Mouse (Mus musculus) MEL (cell line): ENCODE results near the gene Sema3d. TPM values are rescaled to one million over a fixed set of nuclear protein-coding genes. Genes with fewer than 3 reads are reported as not detected.

Experiments
- DNase-seq: peaks from one replicate; pipeline ENCODE4 v3.0.0; 2011; ENCODE audit warnings: low read depth, low spot score
- H3K27ac ChIP-seq: 2 replicates; pipeline ENCODE4 v1.5.1; 2012; ENCODE audit warnings: low read depth, mild to moderate bottlenecking, control low read depth, low read length, moderate library complexity; ENCODE audit not compliant: control insufficient read depth
- H3K27me3 ChIP-seq, 2 experiments: fragments of 150-350 bp in 1 of 2; sonication (generic) in 1 of 2; 2 replicates each; pipeline ENCODE4 v1.6.1; 2012; ENCODE audit warnings: low read length in 2 of 2, mild to moderate bottlenecking in 2 of 2, improper control_type of control experiment in 1 of 2, moderate library complexity in 1 of 2; ENCODE audit not compliant: insufficient read depth in 2 of 2, control insufficient read depth in 1 of 2
- H3K36me3 ChIP-seq, 2 experiments: 2 replicates each; pipeline ENCODE4 v1.6.1; 2012 to 2014; ENCODE audit warnings: low read length in 2 of 2, improper control_type of control experiment in 1 of 2, inconsistent platforms in 1 of 2, mild to moderate bottlenecking in 1 of 2; ENCODE audit not compliant: insufficient read depth in 2 of 2, control insufficient read depth in 1 of 2
- H3K4me1 ChIP-seq, 2 experiments: fragments of 150-350 bp in 1 of 2; sonication (generic) in 1 of 2; 2 replicates each; pipeline ENCODE4 v1.6.1; 2012; ENCODE audit warnings: low read length in 2 of 2, improper control_type of control experiment in 1 of 2, mild to moderate bottlenecking in 1 of 2; ENCODE audit not compliant: insufficient read depth in 2 of 2, control insufficient read depth in 1 of 2
- H3K4me3 ChIP-seq, 2 experiments: fragments of 150-350 bp in 1 of 2; sonication (generic) in 1 of 2; 2 replicates each; pipeline ENCODE4 v1.5.1; 2012; ENCODE audit warnings: low read depth in 2 of 2, low read length in 2 of 2, mild to moderate bottlenecking in 2 of 2, moderate library complexity in 2 of 2, control low read depth in 1 of 2, improper control_type of control experiment in 1 of 2; ENCODE audit not compliant: control insufficient read depth in 1 of 2, insufficient read depth in 1 of 2
- H3K79me2 ChIP-seq: 2 replicates; pipeline ENCODE4 v1.6.1; 2012; ENCODE audit warnings: mild to moderate bottlenecking, low read length, moderate library complexity; ENCODE audit not compliant: control insufficient read depth, poor library complexity, insufficient read depth
- H3K9ac ChIP-seq: 2 replicates; pipeline ENCODE4 v1.6.1; 2012; ENCODE audit warnings: low read depth, mild to moderate bottlenecking, control low read depth, low read length, moderate library complexity; ENCODE audit not compliant: control insufficient read depth, poor library complexity, severe bottlenecking
- H3K9me3 ChIP-seq: fragments of 150-350 bp; sonication (generic); replicated peaks from 2 replicates; pipeline ENCODE4 v1.6.1; 2012; ENCODE audit warnings: mild to moderate bottlenecking, low read length, improper control_type of control experiment, moderate library complexity; ENCODE audit not compliant: insufficient read depth
- BHLHE40 ChIP-seq: IDR thresholded peaks from 2 replicates; pipeline ENCODE4 v1.6.1; 2012; ENCODE audit warnings: low read depth, mild to moderate bottlenecking, inconsistent platforms, low read length, improper control_type of control experiment, borderline replicate concordance
- CHD1 ChIP-seq: IDR thresholded peaks from 2 replicates; pipeline ENCODE4 v1.6.1; 2012; ENCODE audit warnings: low read depth, mild to moderate bottlenecking, inconsistent platforms, low read length, improper control_type of control experiment
- ELF1 ChIP-seq: IDR thresholded peaks from 2 replicates; pipeline ENCODE4 v1.6.1; 2014; ENCODE audit warnings: low read depth, mild to moderate bottlenecking, inconsistent platforms, low read length, improper control_type of control experiment, moderate library complexity
- EP300 ChIP-seq, 2 experiments: IDR thresholded peaks; 2 replicates each; pipeline ENCODE4 v1.6.1; 2011; ENCODE audit warnings: improper control_type of control experiment in 2 of 2, low read length in 2 of 2, low read depth in 1 of 2, mild to moderate bottlenecking in 1 of 2
- ETS1 ChIP-seq: IDR thresholded peaks from 2 replicates; pipeline ENCODE4 v1.6.1; 2012; ENCODE audit warnings: low read depth, mild to moderate bottlenecking, inconsistent platforms, low read length, improper control_type of control experiment, moderate library complexity
- GABPA ChIP-seq: IDR thresholded peaks from 2 replicates; pipeline ENCODE4 v1.6.1; 2012; ENCODE audit warnings: low read depth, mild to moderate bottlenecking, inconsistent platforms, low read length, improper control_type of control experiment, moderate library complexity
- GATA1 ChIP-seq: IDR thresholded peaks from 2 replicates; pipeline ENCODE4 v1.6.1; 2011; ENCODE audit warnings: low read depth, low read length, improper control_type of control experiment
- JUND ChIP-seq: IDR thresholded peaks from 2 replicates; pipeline ENCODE4 v1.6.1; 2011; ENCODE audit warnings: low read depth, mild to moderate bottlenecking, improper control_type of control experiment, low read length
- MAX ChIP-seq: IDR thresholded peaks from 2 replicates; pipeline ENCODE4 v1.6.1; 2011; ENCODE audit warnings: low read length, improper control_type of control experiment
- MEF2A ChIP-seq: IDR thresholded peaks from 2 replicates; pipeline ENCODE4 v1.6.1; 2014; ENCODE audit warnings: low read depth, mild to moderate bottlenecking, inconsistent platforms, low read length, improper control_type of control experiment; ENCODE audit not compliant: poor library complexity, insufficient replicate concordance, severe bottlenecking; ENCODE audit errors: extremely low read depth
- NELFE ChIP-seq: IDR thresholded peaks from 2 replicates; pipeline ENCODE4 v1.6.1; 2011; ENCODE audit warnings: low read depth, low read length, improper control_type of control experiment
- NRF1 ChIP-seq: IDR thresholded peaks from 2 replicates; pipeline ENCODE4 v1.6.1; 2014; ENCODE audit warnings: low read depth, mild to moderate bottlenecking, inconsistent platforms, low read length, improper control_type of control experiment, moderate library complexity; ENCODE audit not compliant: poor library complexity, insufficient read depth, severe bottlenecking
- POLR2AphosphoS2 ChIP-seq: IDR thresholded peaks from 2 replicates; pipeline ENCODE4 v1.6.1; 2011; ENCODE audit warnings: low read length, improper control_type of control experiment
- RCOR1 ChIP-seq: IDR thresholded peaks from 2 replicates; pipeline ENCODE4 v1.6.1; 2012; ENCODE audit warnings: low read depth, mild to moderate bottlenecking, inconsistent platforms, low read length, improper control_type of control experiment
- TAL1 ChIP-seq: IDR thresholded peaks from 2 replicates; pipeline ENCODE4 v1.6.1; 2012; ENCODE audit warnings: mild to moderate bottlenecking, inconsistent platforms, low read length, moderate library complexity, mixed read lengths
- TCF12 ChIP-seq: IDR thresholded peaks from 2 replicates; pipeline ENCODE4 v1.6.1; 2014; ENCODE audit warnings: low read depth, mild to moderate bottlenecking, inconsistent platforms, low read length, improper control_type of control experiment, moderate library complexity
- UBTF ChIP-seq: IDR thresholded peaks from 2 replicates; pipeline ENCODE4 v1.6.1; 2012; ENCODE audit warnings: low read depth, mild to moderate bottlenecking, inconsistent platforms, low read length, improper control_type of control experiment, moderate library complexity, borderline replicate concordance; ENCODE audit not compliant: insufficient read depth
- USF1 ChIP-seq: IDR thresholded peaks from 2 replicates; pipeline ENCODE4 v1.6.1; 2014; ENCODE audit warnings: low read depth, mild to moderate bottlenecking, inconsistent platforms, low read length, improper control_type of control experiment, moderate library complexity
- ZKSCAN1 ChIP-seq: IDR thresholded peaks from 2 replicates; pipeline ENCODE4 v1.6.1; 2012; ENCODE audit warnings: low read depth, mild to moderate bottlenecking, inconsistent platforms, low read length, improper control_type of control experiment, moderate library complexity
- ZNF384 ChIP-seq: IDR thresholded peaks from 2 replicates; pipeline ENCODE4 v1.6.1; 2012; ENCODE audit warnings: low read depth, mild to moderate bottlenecking, inconsistent platforms, low read length, improper control_type of control experiment
- polyA plus RNA-seq, 2 experiments: library from polyadenylated mRNA; stranded (reverse) in 1 of 2; unstranded in 1 of 2; fragments of >175 nt in 1 of 2; fragments of >200 nt in 1 of 2; gene quantifications; 2 replicates each; pipeline versions ENCODE4 v1.2.1 to v1.2.4; 2012; ENCODE audit warnings: low replicate concordance in 2 of 2, low read depth in 1 of 2; ENCODE audit not compliant: insufficient read length in 2 of 2, insufficient read depth in 1 of 2, missing spikeins in 1 of 2
- total RNA-seq: library from RNA; depleted of rRNA; stranded (reverse); fragments of 300-350 nt; gene quantifications from 2 replicates; pipeline ENCODE4 v1.2.3, GENCODE M21; 2012

The Sema3d gene
- total and polyA plus RNA-seq, 3 experiments: not detected

GRCm38 (mm10) chr5:12467568-12468336, 84.6 kb downstream of the Sema3d start:
- no peaks in the 10 kb centered on the region for H3K9me3 ChIP-seq
- H3K9ac ChIP-seq: no peak overlapping the region
- H3K27ac ChIP-seq: no peak overlapping the region
- no peaks in the 10 kb centered on the region for H3K36me3 ChIP-seq
- no peak for DNase-seq
- no peak overlapping the region for H3K4me3 ChIP-seq
- H3K4me1 ChIP-seq: no peaks in the 10 kb centered on the region
- H3K79me2 ChIP-seq: no peaks in the 10 kb centered on the region
- H3K27me3 ChIP-seq: no peaks in the 10 kb centered on the region
- TF ChIP-seq ETS1 (no peak), NELFE (no peak), ZNF384 (no peak), EP300 (IDR thresholded peaks at IDR 0.05; ENCODE audit: low read depth in 1 of 2, low read length in 2 of 2) (no peak), POLR2AphosphoS2 (no peak), MEF2A (peak; percentile 35; the same call in 1 of the 2 replicates), UBTF (no peak)

- H3K36me3 ChIP-seq: no peaks in the 10 kb centered on the region
- H3K27ac ChIP-seq: no peak overlapping the region
- H3K79me2 ChIP-seq: no peaks in the 10 kb centered on the region
- H3K4me3 ChIP-seq: no peak overlapping the region
- no peaks in the 10 kb centered on the region for H3K9me3 ChIP-seq
- no peaks in the 10 kb centered on the region for H3K4me1 ChIP-seq
- no peak for DNase-seq
- H3K27me3 ChIP-seq: no peaks in the 10 kb centered on the region; a peak in 1 of 4 replicates
- TF ChIP-seq ELF1 (no peak), RCOR1 (no peak), MAX (no peak), TCF12 (no peak), TAL1 (no peak), GATA1 (no peak), NRF1 (no peak), GABPA (no peak), NELFE (no peak), JUND (no peak), BHLHE40 (no peak), USF1 (no peak), ZKSCAN1 (no peak), ZNF384 (no peak), CHD1 (no peak)
- no peak overlapping the region for H3K9ac ChIP-seq
Observed at GRCm38 (mm10) chr5:12474904-12475638, 91.9 kb downstream of the Sema3d start.
